Mouse (Mus musculus) T-cell, adult 2 months (primary cell): ENCODE data around the gene Csrnp1.

Experiments
- DNase-seq: peaks from one replicate; pipeline ENCODE4 v3.0.0; 2022; ENCODE audit warnings: low spot score

Gene Csrnp1

GRCm38 (mm10) chr9:119945173-119945900, 39.1 kb downstream of the Csrnp1 start:
- DNase-seq, result peak; percentile 53

- no peak for DNase-seq
Observed at GRCm38 (mm10) chr9:119943326-119943725, 41.1 kb downstream of the Csrnp1 start.

- no peak for DNase-seq
Observed at GRCm38 (mm10) chr9:119941861-119942260, 42.6 kb downstream of the Csrnp1 start.

- DNase-seq, result no peak
Observed at GRCm38 (mm10) chr9:119941407-119941806, 43.1 kb downstream of the Csrnp1 start.

GRCm38 (mm10) chr9:119939646-119940045, 44.8 kb downstream of the Csrnp1 start:
- DNase-seq, result no peak

- DNase-seq, result peak; percentile 80
Observed at GRCm38 (mm10) chr9:119938496-119938895, 46.0 kb downstream of the Csrnp1 start.

GRCm38 (mm10) chr9:119937005-119937773, 47.3 kb downstream of the Csrnp1 start, which contains the start of the genes Gorasp1 and Ttc21a:
Gorasp1 (minus strand) TSS chr9:119937565.
Ttc21a (plus strand) TSS chr9:119937606.
- DNase-seq, result peak; percentile 88

GRCm38 (mm10) chr9:119933675-119934074, 50.8 kb downstream of the Csrnp1 start:
- DNase-seq, result no peak

GRCm38 (mm10) chr9:119932358-119932757, 52.1 kb downstream of the Csrnp1 start:
- no peak for DNase-seq

- DNase-seq, result no peak
Observed at GRCm38 (mm10) chr9:119926497-119926896, 58.0 kb downstream of the Csrnp1 start.

GRCm38 (mm10) chr9:119925729-119926128, 58.7 kb downstream of the Csrnp1 start:
- DNase-seq, result no peak

- DNase-seq, result no peak
Observed at GRCm38 (mm10) chr9:119925120-119925657, 59.3 kb downstream of the Csrnp1 start.

- no peak for DNase-seq
Observed at GRCm38 (mm10) chr9:119923462-119923861, 61.0 kb downstream of the Csrnp1 start.
